Mouse (Mus musculus) adrenal gland, postnatal 36 days (tissue): ENCODE data around the gene Hcfc1r1. TPM values are rescaled to one million over a fixed set of nuclear protein-coding genes. Genes with fewer than 3 reads are reported as not detected.
A peak's percentile ranks its signal among the peaks of the same experiment; 100 is the strongest.

ENCODE experiments used
- DNase-seq, 2 experiments: peaks; one replicate each; pipeline ENCODE4 v3.0.0; 2021; ENCODE audit warnings: mixed read lengths in 1 of 2
- long read RNA-seq, 2 experiments: library from polyadenylated mRNA; stranded (forward); transcript quantifications; one replicate each; pipeline ENCODE4 v2.0.0; 2021; ENCODE audit warnings: borderline sequencing depth in 2 of 2
- total RNA-seq, 2 experiments: library from RNA; stranded (reverse); gene quantifications; 2 replicates each; pipeline ENCODE4 v1.2.3; 2021

Hcfc1r1 gene
- total RNA-seq, result 100 to 1,000 TPM; 125 to 143 TPM
- long read RNA-seq, experiment 1, transcript Hcfc1r1-201 (3 exons, 946 nt), result major isoform, 36 of 94 reads
- long read RNA-seq, experiment 1, partial matches to known transcripts, result 47 of 94 reads
- long read RNA-seq, experiment 1, other reads (novel, unspliced or antisense), result 9 of 94 reads
- long read RNA-seq, experiment 2, transcript Hcfc1r1-201 (3 exons, 946 nt), result major isoform, 21 of 56 reads
- long read RNA-seq, experiment 2, partial matches to known transcripts, result 27 of 56 reads
- long read RNA-seq, experiment 2, other reads (novel, unspliced or antisense), result 8 of 56 reads

- peak; percentile 92 to 94 for DNase-seq
Observed at GRCm38 (mm10) chr17:23673424-23674073, at the start of gene Hcfc1r1, which contains the start of gene Thoc6. TSS of gene Hcfc1r1 (plus strand) at chr17:23673596. TSS of gene Thoc6 (minus strand) at chr17:23673882.

DNA sequence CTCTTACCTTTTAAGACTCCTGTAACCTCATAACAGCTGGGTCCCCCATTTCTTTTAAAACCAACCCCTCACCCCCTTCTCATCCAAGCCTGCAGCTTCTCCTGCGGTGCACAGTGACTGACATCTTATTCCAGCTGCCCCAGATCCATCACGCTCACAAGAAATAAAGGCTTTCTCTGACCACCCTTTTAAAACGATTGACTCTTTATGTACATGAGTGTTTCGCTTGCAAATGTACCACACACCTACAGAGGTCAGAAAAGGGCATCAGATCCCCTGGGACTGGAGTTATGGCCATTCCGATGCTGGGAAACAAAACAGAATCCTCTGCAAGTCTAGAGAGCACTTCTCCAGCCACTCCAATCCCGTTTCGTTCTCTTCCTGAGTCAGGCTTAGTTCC, 45.6 kb upstream of the Hcfc1r1 start:
- DNase-seq, result no peak

GRCm38 (mm10) chr17:23630195-23631020, 43.0 kb upstream of the Hcfc1r1 start:
- peak; percentile 85 to 90 for DNase-seq

- no peak for DNase-seq
Observed at GRCm38 (mm10) chr17:23631241-23631640, 42.2 kb upstream of the Hcfc1r1 start.

DNA sequence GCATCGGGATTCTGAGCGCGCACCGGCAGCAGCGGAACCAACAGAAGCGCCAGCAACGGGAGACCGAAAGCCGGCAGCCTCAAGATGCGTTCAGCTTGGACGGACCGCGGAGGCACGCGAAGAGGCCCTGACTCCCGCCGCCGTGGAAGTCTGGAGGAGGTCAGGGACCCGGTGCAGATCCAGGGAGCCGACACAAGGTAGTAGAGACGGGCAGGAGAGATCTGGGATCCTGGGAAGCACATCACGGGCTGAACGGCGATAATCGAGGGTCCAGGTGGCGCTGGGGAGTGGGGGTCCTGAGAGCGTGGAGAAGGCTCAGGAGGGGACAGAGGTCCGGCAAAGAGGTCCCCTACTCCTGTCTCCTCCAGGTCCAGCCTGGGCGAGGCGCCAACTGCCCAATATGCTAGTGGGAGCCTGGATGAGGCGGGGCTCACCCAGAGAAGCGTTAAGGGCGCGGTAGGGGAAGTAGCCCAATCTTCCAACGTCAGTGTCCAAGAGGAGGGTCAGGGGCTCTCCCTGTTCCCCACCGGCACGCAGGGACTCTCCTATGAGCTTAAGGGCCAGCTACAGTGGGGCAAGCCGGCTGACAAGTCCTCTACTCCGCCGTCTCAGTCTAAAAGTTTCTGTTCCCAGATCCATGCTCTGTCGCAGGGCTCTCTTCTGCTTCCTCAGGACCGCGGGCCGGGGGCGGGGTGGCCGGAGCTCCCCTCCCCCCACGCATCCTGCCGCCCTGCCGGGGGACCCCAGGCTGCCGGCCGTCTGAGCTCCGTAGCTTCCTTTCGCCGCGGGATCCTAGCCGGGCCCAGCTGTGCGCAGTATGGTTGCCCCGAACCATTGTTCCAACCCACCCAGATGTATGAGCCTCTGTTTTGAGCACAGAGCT, 28.5 kb upstream of the Hcfc1r1 start, which contains the start of gene Mmp25:
Gene Mmp25, minus strand, starts transcription at position 665 of the 883 bp plus-strand sequence.
- no peak for DNase-seq

DNA sequence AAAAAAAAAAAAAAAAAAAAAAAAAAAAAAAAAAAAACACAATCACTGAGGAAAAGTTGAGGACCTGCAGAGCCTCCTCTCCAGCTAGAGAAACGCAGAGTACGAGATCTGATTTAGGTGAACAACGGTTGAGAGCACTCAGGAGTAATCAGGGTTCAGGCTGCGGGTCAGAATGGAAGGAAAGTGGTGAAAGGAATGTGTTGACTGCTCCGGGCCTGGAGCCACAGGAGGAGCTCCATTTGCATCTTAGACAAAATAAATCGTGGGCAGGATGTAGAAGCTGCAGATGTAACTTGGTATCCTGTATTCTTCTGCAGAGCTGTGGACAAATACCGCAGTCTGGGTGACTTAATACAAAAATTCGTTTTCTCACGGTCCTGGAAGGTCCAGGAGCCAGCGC, 27.5 kb upstream of the Hcfc1r1 start:
- DNase-seq, result no peak

GRCm38 (mm10) chr17:23651363-23651762, 22.0 kb upstream of the Hcfc1r1 start:
- no peak for DNase-seq

DNA sequence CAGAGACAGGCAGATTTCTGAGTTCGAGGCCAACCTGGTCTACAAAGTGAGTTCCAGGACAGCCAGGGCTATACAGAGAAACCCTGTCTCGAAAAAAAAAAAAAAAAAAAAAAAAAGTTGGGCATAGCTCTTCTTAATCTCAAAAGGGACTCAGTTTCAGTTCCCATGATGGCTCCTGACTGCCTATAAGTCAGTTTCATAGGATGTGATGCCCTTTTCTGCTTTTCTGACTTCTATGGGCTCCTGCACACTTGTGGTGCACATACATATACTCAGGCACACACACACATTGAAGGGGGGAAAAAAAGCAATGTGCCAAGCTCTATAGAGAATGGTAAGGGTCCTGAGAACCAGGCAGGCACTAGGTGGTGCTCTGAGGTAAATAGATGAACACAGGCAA, 20.1 kb upstream of the Hcfc1r1 start:
- DNase-seq, result no peak

GRCm38 (mm10) chr17:23654001-23654400, 19.4 kb upstream of the Hcfc1r1 start:
- DNase-seq, result no peak

GRCm38 (mm10) chr17:23654410-23654809, 19.0 kb upstream of the Hcfc1r1 start:
- DNase-seq, result no peak

DNA sequence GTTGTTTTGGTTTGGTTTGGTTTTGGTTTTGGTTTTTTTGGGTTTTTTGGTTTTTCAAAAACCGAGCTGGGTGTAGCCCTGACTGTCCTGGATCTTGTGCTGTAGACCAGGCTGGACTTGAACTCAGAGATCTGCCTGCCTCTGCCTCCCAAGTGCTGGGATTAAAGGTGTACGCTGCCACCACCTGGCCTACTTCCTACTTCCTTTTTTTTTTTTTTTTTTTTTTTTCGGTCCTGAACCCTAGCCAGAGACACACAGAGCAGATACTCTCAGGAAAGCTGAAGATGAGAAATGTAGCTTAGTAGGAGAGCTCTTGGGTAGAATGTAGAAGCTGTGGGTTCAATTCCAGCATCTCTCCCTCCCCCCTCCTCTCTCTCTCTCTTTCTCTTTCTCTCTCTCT, 14.9 kb upstream of the Hcfc1r1 start:
- no peak for DNase-seq

GRCm38 (mm10) chr17:23660117-23660875, 13.1 kb upstream of the Hcfc1r1 start, which contains the start of gene Bicdl2:
TSS of gene Bicdl2 (plus strand) at chr17:23660506.
- DNase-seq, result peak; percentile 53 to 74

DNA sequence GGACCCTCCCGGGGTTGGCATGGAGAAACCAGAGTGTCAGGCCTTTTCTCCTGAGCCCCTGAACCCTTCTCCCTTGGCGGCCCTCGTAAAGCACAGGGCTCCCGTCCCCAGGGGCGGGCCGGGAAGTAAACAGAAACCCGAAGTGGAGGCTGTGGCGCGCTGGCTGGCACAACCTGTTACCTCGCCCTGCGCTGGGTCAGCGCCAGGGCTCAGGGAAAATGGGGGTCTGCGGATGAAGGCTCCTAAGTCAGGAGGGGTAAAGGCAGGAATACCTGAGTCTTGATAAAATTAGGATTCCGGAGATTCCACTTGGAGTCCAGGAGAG, 12.6 kb upstream of the Hcfc1r1 start:
- DNase-seq, result no peak

- DNase-seq, result peak in 1 of 2 experiments; percentile 43
Observed at GRCm38 (mm10) chr17:23661526-23661925, 11.9 kb upstream of the Hcfc1r1 start.

DNA sequence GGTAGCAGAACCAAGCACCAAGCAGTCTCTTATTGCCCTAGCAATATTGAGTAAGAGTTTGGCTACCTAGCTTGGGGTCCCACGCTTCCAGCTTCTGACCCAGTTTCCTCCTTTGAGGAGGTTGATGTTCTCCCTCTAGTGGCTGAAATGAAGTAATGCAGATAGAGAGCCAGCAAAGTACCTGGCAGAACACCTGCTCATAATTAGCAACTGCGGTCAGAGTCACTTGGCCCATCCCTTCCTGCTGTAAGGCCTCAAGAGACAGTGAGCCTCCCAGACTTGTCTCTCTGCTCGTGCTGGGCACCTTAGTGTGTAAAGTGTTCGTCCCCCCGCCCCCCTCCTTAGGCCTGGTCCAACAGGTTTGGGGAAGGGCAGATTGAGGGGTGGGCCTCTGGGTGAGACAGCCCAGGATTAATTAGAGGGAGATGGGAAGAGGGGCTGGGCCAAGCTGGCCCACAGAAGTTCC, 8.8 kb upstream of the Hcfc1r1 start:
- DNase-seq, result no peak

DNA sequence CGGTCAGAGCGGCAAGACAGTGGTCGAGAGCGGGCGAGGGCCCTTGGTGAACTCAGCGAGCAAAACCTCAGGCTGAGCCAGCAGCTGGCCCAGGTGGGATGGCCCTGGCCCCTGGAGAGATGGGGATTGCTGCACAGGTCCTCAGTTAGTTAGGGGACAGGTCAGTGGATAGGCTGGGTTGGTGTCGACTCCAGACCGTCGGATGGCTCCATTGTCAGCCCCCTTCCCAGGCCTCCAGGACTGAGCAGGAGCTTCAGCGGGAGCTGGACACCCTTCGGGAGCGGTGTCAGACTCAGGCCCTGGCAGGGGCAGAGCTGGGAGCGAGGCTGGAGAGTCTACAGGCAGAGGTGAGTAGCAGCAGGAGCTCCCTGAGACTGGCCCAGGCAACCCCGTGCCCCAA, 7.9 kb upstream of the Hcfc1r1 start:
- DNase-seq, result no peak

GRCm38 (mm10) chr17:23670516-23671074, 2.8 kb upstream of the Hcfc1r1 start:
- no peak for DNase-seq

- DNase-seq, result no peak
Observed at GRCm38 (mm10) chr17:23671519-23671918, 1.9 kb upstream of the Hcfc1r1 start.

DNA sequence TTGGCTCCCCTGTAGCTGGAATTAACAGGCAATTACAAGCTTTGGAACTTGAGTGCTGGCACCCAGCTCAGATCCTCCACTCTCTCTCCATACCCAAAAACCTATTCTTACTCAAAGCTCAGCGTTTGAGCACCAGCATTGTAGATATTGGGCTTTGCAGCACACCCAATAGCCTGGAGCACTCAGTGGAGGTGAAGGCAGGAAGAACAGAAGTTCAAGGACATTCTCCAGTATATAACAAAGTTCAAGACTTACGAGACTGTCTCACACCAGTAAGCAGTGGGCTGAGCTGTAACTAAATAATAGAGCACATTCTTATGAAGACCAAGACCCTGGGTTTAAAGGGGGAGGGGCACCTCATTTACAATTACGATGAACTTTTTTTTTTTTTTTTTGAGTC, 635 bp upstream of the Hcfc1r1 start:
- no peak for DNase-seq

- DNase-seq, result peak; percentile 28 to 31
Observed at GRCm38 (mm10) chr17:23674271-23674952, 1.0 kb downstream of the Hcfc1r1 start.
